In genomic region chr3:88141439-88141786, GRCm38 (mm10) we compare ENCODE assay signal across 8 mouse cellular contexts. TPM values are rescaled to one million over a fixed set of nuclear protein-coding genes. Genes with fewer than 3 reads are reported as not detected.
DNase-seq lines count a peak whose midpoint lies in the region; ATAC-seq and TF ChIP-seq lines count a peak whose summit lies in the region.

No protein-coding gene starts in this region.

- peaks cover 50% of the 10 kb centered on the region for H3K79me2 ChIP-seq in MEL (ENCODE audit: control insufficient read depth, insufficient read depth, low read length, poor library complexity)

- TF ChIP-seq POLR2A in MEL (IDR thresholded peaks at IDR 0.05; ENCODE audit: control insufficient read depth in 1 of 2, insufficient read depth in 1 of 2, low read depth in 1 of 2, low read length in 2 of 2, poor library complexity in 1 of 2): no peak
- TF ChIP-seq POLR2A in kidney, adult 2 months (IDR thresholded peaks at IDR 0.05; ENCODE audit: low read depth, low read length): no peak

- H3K27me3 ChIP-seq in MEL (ENCODE audit: control insufficient read depth in 1 of 2, insufficient read depth in 2 of 2, low read length in 2 of 2): no peaks in the 10 kb centered on the region
- H3K27me3 ChIP-seq in kidney, adult 2 months (replicated peaks; ENCODE audit: control insufficient read depth, insufficient read depth, low read length): no peaks in the 10 kb centered on the region
- H3K27me3 ChIP-seq in stomach, embryonic 16.5 days (ENCODE audit: control insufficient read depth, insufficient read depth, low read length): no peaks in the 10 kb centered on the region

- H3K27ac ChIP-seq in MEL (ENCODE audit: control insufficient read depth, low read depth, low read length): peak overlapping the region; percentile 97
- H3K27ac ChIP-seq in kidney, adult 2 months (ENCODE audit: insufficient read depth, low read depth, low read length): peak overlapping the region; percentile 99
- H3K27ac ChIP-seq in stomach, embryonic 16.5 days (ENCODE audit: low read length): peak overlapping the region; percentile 99

- no peak for TF ChIP-seq RAD21 in MEL (IDR thresholded peaks at IDR 0.05; ENCODE audit: low read depth, low read length)

- peak overlapping the region; percentile 77 for H3K9ac ChIP-seq in MEL (ENCODE audit: control insufficient read depth, low read depth, low read length, poor library complexity, severe bottlenecking)
- H3K9ac ChIP-seq in stomach, embryonic 16.5 days (ENCODE audit: low read length): peak overlapping the region; percentile 76

- no peaks in the 10 kb centered on the region for H3K9me3 ChIP-seq in MEL (replicated peaks; ENCODE audit: insufficient read depth, low read length)
- no peaks in the 10 kb centered on the region for H3K9me3 ChIP-seq in stomach, embryonic 16.5 days (replicated peaks; ENCODE audit: control insufficient read depth, low read length)

- TF ChIP-seq CTCF in MEL (IDR thresholded peaks at IDR 0.05 in 2 of 3, conservative IDR thresholded peaks at IDR 0.05 in 1 of 3; ENCODE audit: control insufficient read depth in 1 of 3, insufficient read depth in 1 of 3, low read depth in 2 of 3, low read length in 3 of 3, poor library complexity in 1 of 3, severe bottlenecking in 1 of 3): no peak
- no peak for TF ChIP-seq CTCF in kidney, adult 2 months (conservative IDR thresholded peaks at IDR 0.05; ENCODE audit: insufficient read depth, insufficient read length, low read depth, low read length)

- peaks cover 0 to 39% of the 10 kb centered on the region in 2 experiments; a peak in 2 of 4 replicates for H3K36me3 ChIP-seq in MEL (ENCODE audit: control insufficient read depth in 1 of 2, insufficient read depth in 2 of 2, low read length in 2 of 2)
- no peaks in the 10 kb centered on the region for H3K36me3 ChIP-seq in kidney, adult 2 months (ENCODE audit: control insufficient read depth, insufficient read depth, low read length)
- H3K36me3 ChIP-seq in stomach, embryonic 16.5 days (ENCODE audit: control insufficient read depth, insufficient read depth, low read length): no peaks in the 10 kb centered on the region

- H3K4me1 ChIP-seq in MEL (ENCODE audit: control insufficient read depth in 1 of 2, insufficient read depth in 2 of 2, low read length in 2 of 2): peaks cover 24 to 53% of the 10 kb centered on the region in 2 experiments
- peaks cover 48% of the 10 kb centered on the region for H3K4me1 ChIP-seq in kidney, adult 2 months (ENCODE audit: control insufficient read depth, insufficient read depth, low read length)
- peaks cover 63% of the 10 kb centered on the region for H3K4me1 ChIP-seq in stomach, embryonic 16.5 days (ENCODE audit: control insufficient read depth, insufficient read depth, low read length)

- H3K4me2 ChIP-seq in stomach, embryonic 16.5 days (ENCODE audit: low read depth, low read length): peak overlapping the region; percentile 95

- DNase-seq in CD4-positive helper T cell, adult 2 months (ENCODE audit: low read depth, low spot score): peak; percentile 88
- no peak for DNase-seq in MEL (ENCODE audit: low read depth, low spot score)
- peak; percentile 73 for DNase-seq in heart, adult 8-10 months (ENCODE audit: low spot score)
- peak; percentile 87 for DNase-seq in kidney, adult 2 months
- DNase-seq in lung, postnatal 10 days: peak; percentile 67
- DNase-seq in layer of hippocampus, adult 9-10 months (ENCODE audit: low spot score): no peak
- no peak for DNase-seq in right cerebral cortex, adult 18-20 months

- no peak for ATAC-seq in stomach, embryonic 16.5 days (ENCODE audit: insufficient read depth, low FRiP score)

- TF ChIP-seq EP300 in MEL (IDR thresholded peaks at IDR 0.05; ENCODE audit: low read depth in 1 of 2, low read length in 2 of 2): no peak

- 2% methylated on average over 9 of the region's 9 CpGs for WGBS in kidney, adult 2 months
- 9% methylated on average over 9 of the region's 9 CpGs for WGBS in stomach, embryonic 16.5 days

- peak overlapping the region; percentile 53 to 58 for H3K4me3 ChIP-seq in MEL (ENCODE audit: control insufficient read depth in 1 of 2, insufficient read depth in 1 of 2, low read depth in 2 of 2, low read length in 2 of 2)
- H3K4me3 ChIP-seq in kidney, adult 2 months (ENCODE audit: insufficient read depth, low read depth, low read length): peak overlapping the region; percentile 68
- H3K4me3 ChIP-seq in stomach, embryonic 16.5 days (replicated peaks; ENCODE audit: low read length): peak overlapping the region; percentile 90

TF ChIP-seq in MEL, 35 proteins besides CTCF, POLR2A, EP300 and RAD21:
- TF ChIP-seq NELFE (IDR thresholded peaks at IDR 0.05; ENCODE audit: low read depth, low read length): no peak
- TF ChIP-seq GABPA (IDR thresholded peaks at IDR 0.05; ENCODE audit: low read depth, low read length): no peak
- TF ChIP-seq MEF2A (IDR thresholded peaks at IDR 0.05; ENCODE audit: extremely low read depth, insufficient replicate concordance, low read depth, low read length, poor library complexity, severe bottlenecking): no peak
- peak; percentile 45; the same call in 1 of the 2 replicates for TF ChIP-seq ELF1 (IDR thresholded peaks at IDR 0.05; ENCODE audit: low read depth, low read length)
- TF ChIP-seq MXI1 (IDR thresholded peaks at IDR 0.05; ENCODE audit: low read depth, low read length): peak; percentile 8; the same call in 1 of the 2 replicates
- TF ChIP-seq MAFK (IDR thresholded peaks at IDR 0.05; ENCODE audit: borderline replicate concordance, low read depth, low read length): no peak
- TF ChIP-seq KAT2A (conservative IDR thresholded peaks at IDR 0.05; ENCODE audit: low read depth, low read length): no peak
- no peak; the same call in 1 of the 2 replicates for TF ChIP-seq MAZ (IDR thresholded peaks at IDR 0.05; ENCODE audit: low read depth, low read length)
- TF ChIP-seq MYC (IDR thresholded peaks at IDR 0.05; ENCODE audit: low read depth, low read length): no peak
- 0 out of 2 replicates have a peak, but pooled peaks have one; percentile 29 for TF ChIP-seq JUND (IDR thresholded peaks at IDR 0.05; ENCODE audit: low read depth, low read length)
- TF ChIP-seq ZNF384 (IDR thresholded peaks at IDR 0.05; ENCODE audit: low read depth, low read length): peak; percentile 82; the same call in 1 of the 2 replicates
- TF ChIP-seq HCFC1 (IDR thresholded peaks at IDR 0.05; ENCODE audit: low read depth, low read length): no peak
- no peak for TF ChIP-seq UBTF (IDR thresholded peaks at IDR 0.05; ENCODE audit: borderline replicate concordance, insufficient read depth, low read depth, low read length)
- no peak for TF ChIP-seq USF1 (IDR thresholded peaks at IDR 0.05; ENCODE audit: low read depth, low read length)
- peak; percentile 31; the same call in 1 of the 2 replicates for TF ChIP-seq ZMIZ1 (IDR thresholded peaks at IDR 0.05; ENCODE audit: low read depth, low read length)
- TF ChIP-seq E2F4 (IDR thresholded peaks at IDR 0.05; ENCODE audit: borderline replicate concordance, low read depth, low read length): 0 out of 2 replicates have a peak, but pooled peaks have one; percentile 41
- peak; percentile 40; the same call in 1 of the 2 replicates for TF ChIP-seq RCOR1 (IDR thresholded peaks at IDR 0.05; ENCODE audit: low read depth, low read length)
- TF ChIP-seq ZC3H11A (IDR thresholded peaks at IDR 0.05; ENCODE audit: low read depth, low read length): 0 out of 2 replicates have a peak, but pooled peaks have one; percentile 10

RNA-seq across cellular contexts. Expression of gene Mef2d, which starts 0.8 kb away (rescaled TPM):
- 16.2 and 16.9 TPM in 2 replicates for total RNA-seq in MEL (2012; rRNA removed)
- 100 to 1,000 TPM in 1 of 2 experiments, 10 to 100 TPM in 1; 71.4 to 117 TPM for polyA plus RNA-seq in MEL (2012; ENCODE audit: insufficient read depth in 1 of 2, insufficient read length in 2 of 2, low read depth in 1 of 2, low replicate concordance in 2 of 2, missing spikeins in 1 of 2)
- total RNA-seq in heart, adult 8-10 months (2022): 100 to 1,000 TPM; 125 to 139 (median 131) TPM
- 41.8 and 42.7 TPM in 2 replicates for polyA plus RNA-seq in kidney, adult 2 months (2012; rRNA removed)
- polyA plus RNA-seq in stomach, embryonic 16.5 days (2015; fragmentation: Nextera tagmentation; extraction: Ambion mirVana): 15.4 and 18.2 TPM in 2 replicates

RNA-seq across cellular contexts. Expression of gene Iqgap3, which starts 59.6 kb away (rescaled TPM):
- total RNA-seq in MEL (2012; rRNA removed): 19.2 and 21.1 TPM in 2 replicates
- 10 to 100 TPM in 1 of 2 experiments, not detected in 1; 42.5 TPM for polyA plus RNA-seq in MEL (2012; ENCODE audit: insufficient read depth in 1 of 2, insufficient read length in 2 of 2, low read depth in 1 of 2, low replicate concordance in 2 of 2, missing spikeins in 1 of 2)
- under 1 TPM; 0.22 to 0.80 (median 0.45) TPM for total RNA-seq in heart, adult 8-10 months (2022)
- polyA plus RNA-seq in kidney, adult 2 months (2012; rRNA removed): 0.81 and 0.83 TPM in 2 replicates
- 17.1 and 22.0 TPM in 2 replicates for polyA plus RNA-seq in stomach, embryonic 16.5 days (2015; fragmentation: Nextera tagmentation; extraction: Ambion mirVana)

Comparison
In these comparisons a context has a peak if more than half of its experiments do, and no peak if none do; other contexts are left out.
1. DNase-seq: peak in CD4-positive helper T cell, adult 2 months (single experiment), heart, adult 8-10 months (single experiment), kidney, adult 2 months (single experiment) and lung, postnatal 10 days (single experiment); none in MEL (single experiment), layer of hippocampus, adult 9-10 months (single experiment) and right cerebral cortex, adult 18-20 months (single experiment).
2. Peak in every context shown above with its lines, with median percentiles within 50 percentile points of each other: H3K27ac ChIP-seq and H3K4me3 ChIP-seq.